Mouse (Mus musculus) thymus, adult 2 months (tissue): ENCODE measurements at regions not wholly inside any gene's neighbourhood (a gene's known extent, or its start where the extent isn't known, plus 50 kb on each side); places are given as distances from the start of the nearest gene placed in this dataset.

Experiments
- DNase-seq: peaks from one replicate; pipeline ENCODE4 v3.0.0; 2021
- H3K27ac ChIP-seq: fragments of 200-500 bp; 2 replicates; pipeline ENCODE4 v1.5.1; 2012; ENCODE audit warnings: low read length, control low read depth; ENCODE audit not compliant: control insufficient read depth, insufficient read depth
- H3K27me3 ChIP-seq: fragments of 200-500 bp; 2 replicates; pipeline ENCODE4 v1.6.1; 2012; ENCODE audit warnings: mild to moderate bottlenecking, low read length, moderate library complexity, mixed read lengths; ENCODE audit not compliant: control insufficient read depth, insufficient read depth
- H3K36me3 ChIP-seq: fragments of 200-500 bp; 2 replicates; pipeline ENCODE4 v1.6.1; 2012; ENCODE audit warnings: mild to moderate bottlenecking, low read length, moderate library complexity; ENCODE audit not compliant: control insufficient read depth, insufficient read depth
- H3K4me1 ChIP-seq: fragments of 200-500 bp; replicated peaks from 2 replicates; pipeline ENCODE4 v1.6.1; 2012; ENCODE audit warnings: low read length; ENCODE audit not compliant: control insufficient read depth, insufficient read depth
- H3K4me3 ChIP-seq: fragments of 200-500 bp; 2 replicates; pipeline ENCODE4 v1.5.1; 2012; ENCODE audit warnings: mild to moderate bottlenecking, low read length, control low read depth, moderate library complexity; ENCODE audit not compliant: control insufficient read depth, insufficient read depth
- CTCF ChIP-seq: fragments of 200-500 bp; IDR thresholded peaks from 2 replicates; pipeline ENCODE4 v1.5.1; 2012; ENCODE audit warnings: mild to moderate bottlenecking, control low read depth, low read length, moderate library complexity, borderline replicate concordance; ENCODE audit not compliant: control insufficient read depth, poor library complexity, insufficient read depth; ENCODE audit errors: extremely low read depth
- POLR2A ChIP-seq: fragments of 200-500 bp; IDR thresholded peaks from 2 replicates; pipeline ENCODE4 v1.6.1; 2012; ENCODE audit warnings: mild to moderate bottlenecking, low read length, control low read depth, moderate library complexity; ENCODE audit not compliant: control insufficient read depth, poor library complexity, insufficient read depth; ENCODE audit errors: extremely low read depth
- WGBS: fragments of 180-500 bp; shearing (Covaris S2); methylation state at CpG from one replicate; pipeline ENCODE4 v1.1.7; 2018; 5-methylcytosine and 5-hydroxymethylcytosine counted together

DNA sequence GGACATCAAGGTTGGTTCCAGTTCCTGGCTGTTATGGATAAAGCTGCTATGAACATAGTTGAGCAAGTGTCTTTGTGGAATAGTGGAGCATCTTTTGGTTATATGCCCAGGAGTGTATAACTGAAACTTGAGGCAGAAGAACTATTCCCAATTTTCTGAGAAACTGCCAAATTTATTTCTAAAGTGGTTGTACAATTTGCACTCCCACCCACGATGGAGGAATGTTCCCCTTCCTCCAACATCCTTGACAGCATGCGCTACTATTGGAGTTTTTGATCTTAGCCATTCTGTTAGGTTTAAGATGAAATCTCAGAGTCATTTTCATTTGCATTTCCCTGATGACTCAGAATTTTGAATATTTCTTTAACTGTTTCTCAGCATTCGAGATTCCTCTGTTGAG lies 607.6 kb downstream of the Fat4 start:
- DNase-seq: no peak
- 88% methylated on average over 3 of the region's 3 CpGs for WGBS
- no peaks in the 10 kb centered on the region for H3K27me3 ChIP-seq
- H3K27ac ChIP-seq: no peak overlapping the region
- TF ChIP-seq CTCF (no peak), POLR2A (no peak)
- H3K4me3 ChIP-seq: no peak overlapping the region
- H3K36me3 ChIP-seq: no peaks in the 10 kb centered on the region
- no peaks in the 10 kb centered on the region for H3K4me1 ChIP-seq

DNA sequence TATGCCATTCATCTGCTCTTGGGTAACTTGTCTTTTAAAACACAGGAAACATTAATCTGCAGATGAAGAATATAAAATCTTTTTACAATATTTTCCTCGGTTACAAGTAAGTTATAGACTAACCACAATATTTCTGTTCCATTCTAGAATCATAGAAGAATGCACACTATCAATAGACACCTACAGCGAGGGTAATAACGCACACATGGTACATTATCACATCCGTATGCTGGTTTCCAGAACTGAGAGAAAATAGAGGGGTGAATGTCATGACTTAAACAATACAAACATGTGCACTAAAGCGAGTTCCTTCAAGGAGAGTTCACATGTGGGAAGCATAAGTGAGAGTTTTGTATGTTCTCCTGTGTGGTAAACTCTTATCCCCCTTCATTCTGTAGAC lies 641.3 kb downstream of the Fat4 start:
- no peaks in the 10 kb centered on the region for H3K27me3 ChIP-seq
- no peak overlapping the region for H3K27ac ChIP-seq
- TF ChIP-seq CTCF (no peak), POLR2A (no peak)
- DNase-seq: no peak
- no peaks in the 10 kb centered on the region for H3K36me3 ChIP-seq
- H3K4me3 ChIP-seq: no peak overlapping the region
- no peaks in the 10 kb centered on the region for H3K4me1 ChIP-seq
- 94% methylated on average over 5 of the region's 5 CpGs for WGBS

GRCm38 (mm10) chr3:39537515-39537914 lies 650.8 kb downstream of the Fat4 start:
- WGBS: 91% methylated on average over 2 of the region's 2 CpGs
- no peak for TF ChIP-seq POLR2A
- no peak for TF ChIP-seq CTCF
- DNase-seq: no peak
- no peaks in the 10 kb centered on the region for H3K36me3 ChIP-seq
- H3K27me3 ChIP-seq: no peaks in the 10 kb centered on the region
- no peak overlapping the region for H3K4me3 ChIP-seq
- H3K4me1 ChIP-seq: no peaks in the 10 kb centered on the region
- H3K27ac ChIP-seq: no peak overlapping the region

DNA sequence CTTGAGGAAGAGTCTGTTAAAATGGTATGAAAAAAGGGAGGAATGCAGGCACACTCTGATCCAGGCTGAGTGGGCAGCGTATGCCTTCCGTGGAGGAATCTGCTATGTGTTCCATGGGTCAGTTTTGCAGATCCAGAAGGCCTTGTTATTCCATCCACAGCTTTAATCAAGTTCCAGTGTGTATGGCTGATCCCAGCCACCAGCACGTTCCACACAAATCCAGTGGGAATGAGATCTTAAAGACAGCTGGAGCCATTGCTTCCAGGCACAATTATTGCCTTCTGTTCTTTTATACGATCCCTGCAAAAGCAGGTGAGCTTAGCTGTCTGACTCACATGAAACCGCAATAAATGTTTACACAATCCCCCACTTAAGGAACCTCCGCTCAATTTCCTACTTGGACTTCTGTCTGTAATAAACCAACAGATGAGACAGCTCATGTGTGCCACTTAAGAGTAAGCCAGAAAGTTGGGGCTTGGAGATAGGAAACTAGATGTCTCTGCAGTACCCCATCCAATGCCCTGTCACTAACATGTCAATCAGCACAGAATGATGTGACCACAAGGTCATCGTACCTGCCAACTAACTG lies 653.9 kb downstream of the Fat4 start:
- H3K27ac ChIP-seq: no peak overlapping the region
- H3K4me1 ChIP-seq: no peaks in the 10 kb centered on the region
- H3K36me3 ChIP-seq: no peaks in the 10 kb centered on the region
- WGBS: 92% methylated on average over 7 of the region's 7 CpGs
- no peak overlapping the region for H3K4me3 ChIP-seq
- no peaks in the 10 kb centered on the region for H3K27me3 ChIP-seq
- no peak for DNase-seq
- TF ChIP-seq POLR2A (no peak), CTCF (no peak)

DNA sequence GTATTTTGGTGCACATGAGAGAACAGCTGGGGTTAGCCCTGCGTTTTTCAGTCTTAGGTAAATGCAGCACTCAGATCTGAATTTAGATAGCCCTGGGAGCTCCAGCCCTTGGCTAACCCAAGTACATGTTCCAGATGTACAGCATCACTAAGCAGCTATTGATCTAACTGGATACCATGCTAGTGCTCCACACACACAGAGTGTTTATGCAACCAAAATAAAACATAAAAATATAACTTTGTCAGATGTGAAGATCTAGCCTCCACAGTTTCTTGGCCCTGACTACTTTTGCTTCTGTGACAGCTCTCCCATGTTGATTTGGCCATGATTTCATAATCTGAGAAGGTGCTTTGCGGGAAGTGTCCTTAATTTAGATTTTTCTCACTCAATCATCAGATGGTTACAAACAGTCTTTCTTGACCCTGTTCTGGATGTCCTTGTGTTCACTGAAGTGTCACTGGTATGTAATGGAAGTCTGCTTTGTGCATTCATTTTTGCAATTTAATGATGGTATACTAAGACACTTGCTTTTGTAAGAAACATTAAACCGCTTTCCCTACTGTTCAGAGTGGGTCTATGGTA lies 672.8 kb downstream of the Fat4 start:
- no peak for TF ChIP-seq POLR2A
- no peak for TF ChIP-seq CTCF
- no peaks in the 10 kb centered on the region for H3K36me3 ChIP-seq
- H3K27ac ChIP-seq: no peak overlapping the region
- no peaks in the 10 kb centered on the region for H3K4me1 ChIP-seq
- no peak for DNase-seq
- no peaks in the 10 kb centered on the region for H3K27me3 ChIP-seq
- no peak overlapping the region for H3K4me3 ChIP-seq
- WGBS: 88% methylated on average over 3 of the region's 3 CpGs

DNA sequence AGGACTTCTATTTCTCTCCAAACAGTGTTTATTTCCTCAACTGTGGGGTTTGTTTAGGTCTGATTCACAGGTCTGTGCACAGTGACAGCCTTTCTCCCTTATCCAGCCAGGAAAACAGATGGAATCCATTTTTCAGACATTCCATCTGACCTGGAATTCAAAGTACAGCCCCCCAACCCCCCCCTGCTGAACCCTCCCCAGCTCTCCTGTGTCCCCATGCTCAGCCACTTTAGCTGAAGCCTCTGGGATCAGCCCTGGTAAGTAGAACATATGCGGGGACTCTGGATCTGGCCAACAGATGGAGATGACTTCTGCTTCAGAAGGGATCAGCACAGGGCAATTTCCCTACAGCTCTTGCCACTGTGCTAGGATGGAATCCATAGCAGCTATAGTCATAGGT lies 674.2 kb downstream of the Fat4 start:
- Histone ChIP-seq H3K36me3 (no peaks in the 10 kb centered on the region), H3K27ac (no peak overlapping the region), H3K27me3 (no peaks in the 10 kb centered on the region), H3K4me1 (no peaks in the 10 kb centered on the region), H3K4me3 (no peak overlapping the region)
- no peak for DNase-seq
- 96% methylated on average over 1 of the region's 1 CpGs for WGBS
- no peak for TF ChIP-seq POLR2A
- no peak for TF ChIP-seq CTCF

DNA sequence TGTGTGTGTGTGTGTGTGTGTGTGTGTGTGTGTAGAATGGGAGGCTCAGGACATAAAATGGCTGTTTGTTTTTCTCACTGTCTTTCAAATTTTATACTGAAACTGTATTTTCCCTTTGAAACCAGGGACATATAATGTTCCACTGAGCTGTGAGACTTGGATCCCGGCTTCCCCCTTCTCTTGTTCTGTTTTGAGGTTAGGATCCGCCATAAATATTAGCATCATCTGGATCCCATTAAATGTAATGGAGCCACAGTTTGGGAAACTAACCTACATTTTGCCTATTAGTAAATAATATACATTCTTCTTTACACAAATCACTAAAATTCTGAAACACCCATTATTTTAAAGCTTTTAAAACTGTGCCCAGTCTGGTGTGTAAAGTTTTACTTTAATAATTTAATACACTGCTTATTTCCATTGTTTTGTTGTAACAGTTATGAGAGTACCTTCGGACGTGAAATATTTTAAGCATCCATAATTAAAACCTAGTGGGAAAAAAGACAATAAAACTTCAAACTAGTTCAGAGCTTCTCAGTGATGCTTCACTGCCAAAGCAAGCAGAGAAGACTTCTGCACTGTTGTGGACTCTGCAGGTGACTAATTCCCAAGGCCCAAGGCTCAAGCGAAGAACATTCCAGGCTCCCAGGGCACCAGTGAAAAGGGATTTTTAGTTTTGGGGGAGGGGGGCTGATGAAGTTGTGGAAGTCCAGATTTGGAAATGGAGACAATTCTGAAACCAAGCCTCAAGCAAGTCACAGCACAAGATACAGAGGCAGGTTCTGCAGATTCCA lies 684.9 kb downstream of the Fat4 start:
- no peaks in the 10 kb centered on the region for H3K36me3 ChIP-seq
- H3K27me3 ChIP-seq: no peaks in the 10 kb centered on the region
- H3K4me3 ChIP-seq: no peak overlapping the region
- TF ChIP-seq CTCF (no peak), POLR2A (no peak)
- DNase-seq: no peak
- no peaks in the 10 kb centered on the region for H3K4me1 ChIP-seq
- 91% methylated on average over 5 of the region's 5 CpGs for WGBS
- H3K27ac ChIP-seq: no peak overlapping the region
